Mouse (Mus musculus) liver, embryonic 15.5 days (tissue): ENCODE results near the gene Zc3h7b. TPM values are rescaled to one million over a fixed set of nuclear protein-coding genes. Genes with fewer than 3 reads are reported as not detected.

Experiments used
- ATAC-seq: fragments of 200-750 bp; cut with Nextera tagmentation; 2 replicates; pipeline ENCODE4 v1.8.0; 2017; ENCODE audit warnings: moderate number of reproducible peaks, mild to moderate bottlenecking, moderate library complexity; ENCODE audit not compliant: insufficient read depth
- H3K27ac ChIP-seq: fragments of 300-500 bp; sonication (generic); replicated peaks from 2 replicates; pipeline ENCODE4 v1.5.1; 2015; ENCODE audit warnings: mild to moderate bottlenecking, inconsistent platforms
- H3K27me3 ChIP-seq: fragments of 300-500 bp; sonication (generic); 2 replicates; pipeline ENCODE4 v1.6.1; 2015; ENCODE audit warnings: mild to moderate bottlenecking, inconsistent platforms
- H3K36me3 ChIP-seq: fragments of 300-500 bp; sonication (generic); replicated peaks from 2 replicates; pipeline ENCODE4 v1.6.1; 2015; ENCODE audit warnings: moderate library complexity, mild to moderate bottlenecking, inconsistent platforms
- H3K4me1 ChIP-seq: fragments of 300-500 bp; sonication (generic); replicated peaks from 2 replicates; pipeline ENCODE4 v1.6.1; 2015; ENCODE audit warnings: inconsistent platforms
- H3K4me2 ChIP-seq: fragments of 300-500 bp; sonication (generic); 2 replicates; pipeline ENCODE4 v1.6.1; 2015; ENCODE audit warnings: moderate library complexity, mild to moderate bottlenecking, inconsistent platforms
- H3K4me3 ChIP-seq: fragments of 300-500 bp; sonication (generic); replicated peaks from 2 replicates; pipeline ENCODE4 v1.5.1; 2015; ENCODE audit warnings: mild to moderate bottlenecking, inconsistent platforms
- H3K9ac ChIP-seq: fragments of 300-500 bp; sonication (generic); 2 replicates; pipeline ENCODE4 v1.6.1; 2015; ENCODE audit warnings: moderate library complexity, mild to moderate bottlenecking, inconsistent platforms
- H3K9me3 ChIP-seq: fragments of 300-500 bp; sonication (generic); replicated peaks from 2 replicates; pipeline ENCODE4 v1.6.1; 2016; ENCODE audit warnings: inconsistent platforms
- WGBS: fragments of 180-500 bp; shearing (Covaris S2); methylation state at CpG from one replicate; pipeline ENCODE4 v1.1.7; 2015; ENCODE audit warnings: mixed read lengths; ENCODE audit not compliant: insufficient replicate concordance; 5-methylcytosine and 5-hydroxymethylcytosine counted together
- polyA plus RNA-seq: library from polyadenylated mRNA; unstranded; fragments of >200 nt; fragmentation: Nextera tagmentation; extraction: Ambion mirVana; gene quantifications from 2 replicates; pipeline ENCODE4 v1.2.1, GENCODE M21; 2015

Zc3h7b gene
- polyA plus RNA-seq, 1 experiment from 2014 or later: 5.0 TPM

DNA sequence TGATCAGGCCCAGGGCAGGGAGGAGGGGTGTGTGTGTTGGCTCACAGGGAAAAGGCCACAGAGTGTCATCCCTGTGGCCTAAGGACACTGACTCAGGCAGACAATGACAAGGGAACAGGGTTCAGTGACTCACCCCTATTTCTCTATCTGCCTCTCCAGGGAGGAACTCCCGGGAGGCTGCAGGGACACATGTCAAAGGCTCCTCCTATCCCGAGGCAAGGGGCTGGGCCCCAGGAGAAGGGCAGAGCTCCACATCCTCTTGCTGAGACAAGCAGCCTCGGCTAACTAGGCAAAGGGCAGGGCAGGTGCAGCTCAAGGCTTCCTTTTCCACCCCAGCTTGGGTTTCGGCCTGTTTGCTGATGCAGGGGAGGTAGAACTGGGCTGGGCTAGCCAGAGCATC lies 100.9 kb downstream of the Zc3h7b start:
- no peak overlapping the region for H3K4me2 ChIP-seq
- peak overlapping the region; percentile 29 for H3K27ac ChIP-seq
- WGBS: 31% methylated on average over 4 of the region's 4 CpGs

More for the DNA sequence above, 100.9 kb downstream of the Zc3h7b start:
- no peak overlapping the region for H3K9ac ChIP-seq
- no peak overlapping the region for H3K4me3 ChIP-seq
- ATAC-seq: peak; percentile 35; the same call in 1 of the 2 replicates
- no peaks in the 10 kb centered on the region for H3K27me3 ChIP-seq
- no peaks in the 10 kb centered on the region for H3K9me3 ChIP-seq
- peaks cover 27% of the 10 kb centered on the region for H3K36me3 ChIP-seq
- H3K4me1 ChIP-seq: peaks cover 11% of the 10 kb centered on the region

Other genes starting within 250 kb of the Zc3h7b start
- gene Ep300, start 159.7 kb upstream of the Zc3h7b start, polyA plus RNA-seq: 6.1 and 7.9 TPM in 2 replicates
- 13.1 and 13.8 TPM in 2 replicates for gene L3mbtl2, start 81.2 kb upstream of the Zc3h7b start, polyA plus RNA-seq
- 0.45 and 0.50 TPM in 2 replicates for gene Chadl, start 47.8 kb upstream of the Zc3h7b start, polyA plus RNA-seq
- gene Rangap1, start 473 bp downstream of the Zc3h7b start, polyA plus RNA-seq: 71.7 and 79.3 TPM in 2 replicates
- gene Tef, start 57.4 kb downstream of the Zc3h7b start, polyA plus RNA-seq: 6.2 and 8.1 TPM in 2 replicates
- 11.1 and 12.2 TPM in 2 replicates for gene Tob2, start 113.7 kb downstream of the Zc3h7b start, polyA plus RNA-seq
- gene Phf5a, start 126.9 kb downstream of the Zc3h7b start, polyA plus RNA-seq: 91.3 and 103 TPM in 2 replicates
- gene Aco2, start 127.3 kb downstream of the Zc3h7b start, polyA plus RNA-seq: 98.9 and 107 TPM in 2 replicates
- gene Polr3h, start 181.2 kb downstream of the Zc3h7b start, polyA plus RNA-seq: 56.9 and 68.4 TPM in 2 replicates
- gene Csdc2, start 191.7 kb downstream of the Zc3h7b start, polyA plus RNA-seq: 0.91 and 0.96 TPM in 2 replicates
- 17.5 and 17.8 TPM in 2 replicates for gene Pmm1, start 215.9 kb downstream of the Zc3h7b start, polyA plus RNA-seq
- gene 1700029P11Rik, start 235.5 kb downstream of the Zc3h7b start, polyA plus RNA-seq: not detected in 2 replicates
- 50.2 and 51.8 TPM in 2 replicates for gene Xrcc6, start 242.8 kb downstream of the Zc3h7b start, polyA plus RNA-seq